Comparison of ENCODE assay signal across 11 mouse cellular contexts in the genomic region with DNA sequence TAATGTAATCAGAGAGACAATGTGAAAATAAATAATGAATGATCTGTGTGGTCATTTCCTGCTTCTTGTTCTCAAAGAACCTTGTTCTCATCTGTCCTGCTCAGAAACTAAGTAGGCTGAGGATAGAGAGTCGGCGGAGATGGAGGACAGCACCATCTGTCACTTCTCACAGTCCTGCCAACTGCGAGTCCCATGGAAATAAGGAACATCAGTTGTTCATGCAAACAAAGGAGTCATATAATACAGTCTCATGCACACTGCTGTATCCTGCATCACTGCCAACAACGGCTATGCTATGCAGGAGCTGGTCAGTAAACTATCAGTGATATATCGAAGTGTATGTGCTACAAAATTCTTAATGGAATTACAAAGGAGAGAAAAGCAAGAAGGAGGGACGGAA.
DNase-seq lines count a peak whose midpoint lies in the region; ATAC-seq and TF ChIP-seq lines count a peak whose summit lies in the region.
"Had no signal": no experiment of that assay in that cellular context is flagged by ENCODE, and none has a peak within 500 bp of the region (broad histone marks: within the 10 kb centered on the region; RNA-seq: fewer than 3 reads in every experiment).

No protein-coding gene starts in this region.

- H3K36me3 ChIP-seq in forebrain, embryonic 13.5 days (ENCODE audit: poor library complexity, severe bottlenecking) = no peaks in the 10 kb centered on the region
- no peaks in the 10 kb centered on the region for H3K36me3 ChIP-seq in forebrain, embryonic 10.5 days (replicated peaks)
- no peaks in the 10 kb centered on the region for H3K36me3 ChIP-seq in midbrain, embryonic 15.5 days (replicated peaks)
- H3K36me3 ChIP-seq in midbrain, embryonic 16.5 days (ENCODE audit: control insufficient read depth, insufficient read depth, low read length) = no peaks in the 10 kb centered on the region
- no peaks in the 10 kb centered on the region for H3K36me3 ChIP-seq in forebrain, postnatal 0 days (ENCODE audit: insufficient read depth)

- no peak for DNase-seq in forebrain, embryonic 10.5 days (ENCODE audit: extremely low spot score, low spot score)
- DNase-seq in forebrain, postnatal 0 days = peak; percentile 53
- peak; percentile 24 for DNase-seq in right cerebral cortex, postnatal 25 days
- no peak for DNase-seq in adrenal gland, postnatal 36 days
- no peak for DNase-seq in gastrocnemius, adult 8-10 months (ENCODE audit: low spot score in 2 of 2)
- DNase-seq: adrenal gland, postnatal 14 days; liver had no signal

- no peak overlapping the region for H3K9ac ChIP-seq in forebrain, embryonic 13.5 days
- H3K9ac ChIP-seq in midbrain, embryonic 15.5 days = no peak overlapping the region
- H3K9ac ChIP-seq in midbrain, embryonic 16.5 days (ENCODE audit: low read depth, low read length) = no peak overlapping the region
- no peak overlapping the region for H3K9ac ChIP-seq in forebrain, postnatal 0 days

- H3K27ac ChIP-seq in forebrain, embryonic 13.5 days = peak overlapping the region; percentile 76
- H3K27ac ChIP-seq in forebrain, embryonic 10.5 days = no peak overlapping the region
- H3K27ac ChIP-seq in midbrain, embryonic 15.5 days = no peak overlapping the region
- H3K27ac ChIP-seq in midbrain, embryonic 16.5 days (ENCODE audit: low read length) = no peak overlapping the region
- peak overlapping the region; percentile 64 for H3K27ac ChIP-seq in forebrain, postnatal 0 days (ENCODE audit: low read depth, low read length)
- H3K27ac ChIP-seq: kidney, postnatal 0 days had no signal

- no peaks in the 10 kb centered on the region for H3K4me1 ChIP-seq in forebrain, embryonic 13.5 days
- H3K4me1 ChIP-seq in forebrain, embryonic 10.5 days = no peaks in the 10 kb centered on the region
- H3K4me1 ChIP-seq in midbrain, embryonic 15.5 days = no peaks in the 10 kb centered on the region
- no peaks in the 10 kb centered on the region for H3K4me1 ChIP-seq in midbrain, embryonic 16.5 days (ENCODE audit: control insufficient read depth, insufficient read depth, low read length)
- no peaks in the 10 kb centered on the region; the same call in none of the 2 replicates for H3K4me1 ChIP-seq in forebrain, postnatal 0 days (ENCODE audit: insufficient read depth)

- no peak for TF ChIP-seq CTCF in forebrain, postnatal 0 days (IDR thresholded peaks at IDR 0.05; ENCODE audit: low read depth)

- no peaks in the 10 kb centered on the region for H3K9me3 ChIP-seq in forebrain, embryonic 13.5 days (replicated peaks)
- no peaks in the 10 kb centered on the region for H3K9me3 ChIP-seq in forebrain, embryonic 10.5 days
- no peaks in the 10 kb centered on the region for H3K9me3 ChIP-seq in midbrain, embryonic 15.5 days
- H3K9me3 ChIP-seq in midbrain, embryonic 16.5 days (replicated peaks; ENCODE audit: control insufficient read depth, low read length, poor library complexity, severe bottlenecking) = no peaks in the 10 kb centered on the region
- no peaks in the 10 kb centered on the region for H3K9me3 ChIP-seq in forebrain, postnatal 0 days (ENCODE audit: low read length)

- H3K4me3 ChIP-seq in forebrain, embryonic 13.5 days = no peak overlapping the region
- H3K4me3 ChIP-seq in forebrain, embryonic 10.5 days = no peak overlapping the region
- H3K4me3 ChIP-seq in midbrain, embryonic 15.5 days = no peak overlapping the region
- H3K4me3 ChIP-seq in midbrain, embryonic 16.5 days (ENCODE audit: low read depth, low read length) = no peak overlapping the region
- no peak overlapping the region for H3K4me3 ChIP-seq in forebrain, postnatal 0 days (ENCODE audit: low read depth, low read length)

- peak; percentile 92 for ATAC-seq in forebrain, embryonic 13.5 days
- peak; percentile 33; the same call in 1 of the 2 replicates for ATAC-seq in midbrain, embryonic 15.5 days (replicated peaks)
- ATAC-seq in midbrain, embryonic 16.5 days = no peak
- peak; percentile 73 for ATAC-seq in forebrain, postnatal 0 days

- no peak overlapping the region for H3K4me2 ChIP-seq in forebrain, embryonic 13.5 days
- H3K4me2 ChIP-seq in midbrain, embryonic 15.5 days = no peak overlapping the region
- no peak overlapping the region for H3K4me2 ChIP-seq in midbrain, embryonic 16.5 days (ENCODE audit: low read length)
- H3K4me2 ChIP-seq in forebrain, postnatal 0 days (ENCODE audit: low read depth) = no peak overlapping the region

- 63% methylated on average over 6 of the region's 6 CpGs for WGBS in forebrain, embryonic 13.5 days
- WGBS in forebrain, embryonic 10.5 days = 93% methylated on average over 6 of the region's 6 CpGs
- 62% methylated on average over 6 of the region's 6 CpGs for WGBS in midbrain, embryonic 15.5 days
- WGBS in midbrain, embryonic 16.5 days = 62% methylated on average over 6 of the region's 6 CpGs
- WGBS in forebrain, postnatal 0 days = 45% methylated on average over 6 of the region's 6 CpGs

- H3K27me3 ChIP-seq in forebrain, embryonic 13.5 days = no peaks in the 10 kb centered on the region
- no peaks in the 10 kb centered on the region for H3K27me3 ChIP-seq in forebrain, embryonic 10.5 days (ENCODE audit: poor library complexity, severe bottlenecking)
- no peaks in the 10 kb centered on the region for H3K27me3 ChIP-seq in midbrain, embryonic 15.5 days (replicated peaks)
- H3K27me3 ChIP-seq in midbrain, embryonic 16.5 days (ENCODE audit: control insufficient read depth, insufficient read depth, low read depth, low read length) = no peaks in the 10 kb centered on the region
- no peaks in the 10 kb centered on the region for H3K27me3 ChIP-seq in forebrain, postnatal 0 days (ENCODE audit: insufficient read depth, low read length)

Comparison
In these comparisons a context has a peak if more than half of its experiments do, and no peak if none do; other contexts are left out.
1. H3K27ac ChIP-seq: peak in forebrain, embryonic 13.5 days (single experiment) and forebrain, postnatal 0 days (single experiment); none in forebrain, embryonic 10.5 days (single experiment), midbrain, embryonic 15.5 days (single experiment) and midbrain, embryonic 16.5 days (single experiment).
2. DNase-seq: peak in forebrain, postnatal 0 days (single experiment) and right cerebral cortex, postnatal 25 days (single experiment); none in forebrain, embryonic 10.5 days (single experiment), adrenal gland, postnatal 36 days (0 of 2) and gastrocnemius, adult 8-10 months (0 of 2).